Mouse (Mus musculus) MEL (cell line): Measurements from ENCODE around the gene Supt3. TPM values are rescaled to one million over a fixed set of nuclear protein-coding genes. Genes with fewer than 3 reads are reported as not detected.

Experiments
- DNase-seq: peaks from one replicate; pipeline ENCODE4 v3.0.0; 2011; ENCODE audit warnings: low read depth, low spot score
- H3K27ac ChIP-seq: 2 replicates; pipeline ENCODE4 v1.5.1; 2012; ENCODE audit warnings: low read depth, mild to moderate bottlenecking, control low read depth, low read length, moderate library complexity; ENCODE audit not compliant: control insufficient read depth
- H3K27me3 ChIP-seq, 2 experiments: fragments of 150-350 bp in 1 of 2; sonication (generic) in 1 of 2; 2 replicates each; pipeline ENCODE4 v1.6.1; 2012; ENCODE audit warnings: low read length in 2 of 2, mild to moderate bottlenecking in 2 of 2, improper control_type of control experiment in 1 of 2, moderate library complexity in 1 of 2; ENCODE audit not compliant: insufficient read depth in 2 of 2, control insufficient read depth in 1 of 2
- H3K36me3 ChIP-seq, 2 experiments: 2 replicates each; pipeline ENCODE4 v1.6.1; 2012 to 2014; ENCODE audit warnings: low read length in 2 of 2, improper control_type of control experiment in 1 of 2, inconsistent platforms in 1 of 2, mild to moderate bottlenecking in 1 of 2; ENCODE audit not compliant: insufficient read depth in 2 of 2, control insufficient read depth in 1 of 2
- H3K4me1 ChIP-seq, 2 experiments: fragments of 150-350 bp in 1 of 2; sonication (generic) in 1 of 2; 2 replicates each; pipeline ENCODE4 v1.6.1; 2012; ENCODE audit warnings: low read length in 2 of 2, improper control_type of control experiment in 1 of 2, mild to moderate bottlenecking in 1 of 2; ENCODE audit not compliant: insufficient read depth in 2 of 2, control insufficient read depth in 1 of 2
- H3K4me3 ChIP-seq, 2 experiments: fragments of 150-350 bp in 1 of 2; sonication (generic) in 1 of 2; 2 replicates each; pipeline ENCODE4 v1.5.1; 2012; ENCODE audit warnings: low read depth in 2 of 2, low read length in 2 of 2, mild to moderate bottlenecking in 2 of 2, moderate library complexity in 2 of 2, control low read depth in 1 of 2, improper control_type of control experiment in 1 of 2; ENCODE audit not compliant: control insufficient read depth in 1 of 2, insufficient read depth in 1 of 2
- H3K79me2 ChIP-seq: 2 replicates; pipeline ENCODE4 v1.6.1; 2012; ENCODE audit warnings: mild to moderate bottlenecking, low read length, moderate library complexity; ENCODE audit not compliant: control insufficient read depth, poor library complexity, insufficient read depth
- H3K9ac ChIP-seq: 2 replicates; pipeline ENCODE4 v1.6.1; 2012; ENCODE audit warnings: low read depth, mild to moderate bottlenecking, control low read depth, low read length, moderate library complexity; ENCODE audit not compliant: control insufficient read depth, poor library complexity, severe bottlenecking
- H3K9me3 ChIP-seq: fragments of 150-350 bp; sonication (generic); replicated peaks from 2 replicates; pipeline ENCODE4 v1.6.1; 2012; ENCODE audit warnings: mild to moderate bottlenecking, low read length, improper control_type of control experiment, moderate library complexity; ENCODE audit not compliant: insufficient read depth
- BHLHE40 ChIP-seq: IDR thresholded peaks from 2 replicates; pipeline ENCODE4 v1.6.1; 2012; ENCODE audit warnings: low read depth, mild to moderate bottlenecking, inconsistent platforms, low read length, improper control_type of control experiment, borderline replicate concordance
- CTCF ChIP-seq, 3 experiments: IDR thresholded peaks in 2 of 3; conservative IDR thresholded peaks in 1 of 3; 2 replicates each; pipeline ENCODE4 v1.5.1; 2011 to 2012; ENCODE audit warnings: low read length in 3 of 3, low read depth in 2 of 3, mild to moderate bottlenecking in 2 of 3, improper control_type of control experiment in 1 of 3, inconsistent platforms in 1 of 3, mixed read lengths in 1 of 3, moderate library complexity in 1 of 3; ENCODE audit not compliant: control insufficient read depth in 1 of 3, insufficient read depth in 1 of 3, poor library complexity in 1 of 3, severe bottlenecking in 1 of 3
- ELF1 ChIP-seq: IDR thresholded peaks from 2 replicates; pipeline ENCODE4 v1.6.1; 2014; ENCODE audit warnings: low read depth, mild to moderate bottlenecking, inconsistent platforms, low read length, improper control_type of control experiment, moderate library complexity
- EP300 ChIP-seq, 2 experiments: IDR thresholded peaks; 2 replicates each; pipeline ENCODE4 v1.6.1; 2011; ENCODE audit warnings: improper control_type of control experiment in 2 of 2, low read length in 2 of 2, low read depth in 1 of 2, mild to moderate bottlenecking in 1 of 2
- ETS1 ChIP-seq: IDR thresholded peaks from 2 replicates; pipeline ENCODE4 v1.6.1; 2012; ENCODE audit warnings: low read depth, mild to moderate bottlenecking, inconsistent platforms, low read length, improper control_type of control experiment, moderate library complexity
- GATA1 ChIP-seq: IDR thresholded peaks from 2 replicates; pipeline ENCODE4 v1.6.1; 2011; ENCODE audit warnings: low read depth, low read length, improper control_type of control experiment
- KAT2A ChIP-seq: conservative IDR thresholded peaks from 2 replicates; pipeline ENCODE4 v1.6.1; 2012; ENCODE audit warnings: low read depth, low read length, improper control_type of control experiment, inconsistent platforms
- MAFK ChIP-seq: IDR thresholded peaks from 2 replicates; pipeline ENCODE4 v1.6.1; 2011; ENCODE audit warnings: low read depth, mild to moderate bottlenecking, low read length, improper control_type of control experiment, borderline replicate concordance
- MAX ChIP-seq: IDR thresholded peaks from 2 replicates; pipeline ENCODE4 v1.6.1; 2011; ENCODE audit warnings: low read length, improper control_type of control experiment
- MAZ ChIP-seq: IDR thresholded peaks from 2 replicates; pipeline ENCODE4 v1.6.1; 2012; ENCODE audit warnings: low read depth, mild to moderate bottlenecking, inconsistent platforms, low read length, improper control_type of control experiment
- MYC ChIP-seq: IDR thresholded peaks from 2 replicates; pipeline ENCODE4 v1.6.1; 2011; ENCODE audit warnings: low read depth, mild to moderate bottlenecking, low read length, improper control_type of control experiment, moderate library complexity
- NELFE ChIP-seq: IDR thresholded peaks from 2 replicates; pipeline ENCODE4 v1.6.1; 2011; ENCODE audit warnings: low read depth, low read length, improper control_type of control experiment
- POLR2A ChIP-seq, 2 experiments: IDR thresholded peaks; 2 replicates each; pipeline ENCODE4 v1.6.1; 2011 to 2012; ENCODE audit warnings: low read length in 2 of 2, mild to moderate bottlenecking in 2 of 2, control low read depth in 1 of 2, improper control_type of control experiment in 1 of 2, low read depth in 1 of 2, moderate library complexity in 1 of 2; ENCODE audit not compliant: control insufficient read depth in 1 of 2, insufficient read depth in 1 of 2, poor library complexity in 1 of 2
- POLR2AphosphoS2 ChIP-seq: IDR thresholded peaks from 2 replicates; pipeline ENCODE4 v1.6.1; 2011; ENCODE audit warnings: low read length, improper control_type of control experiment
- POLR2AphosphoS5 ChIP-seq: IDR thresholded peaks from 2 replicates; pipeline ENCODE4 v1.6.1; 2012; ENCODE audit warnings: low read depth, borderline replicate concordance, mild to moderate bottlenecking, inconsistent platforms, low read length, moderate library complexity, mixed read lengths
- RAD21 ChIP-seq: IDR thresholded peaks from 2 replicates; pipeline ENCODE4 v1.6.1; 2011; ENCODE audit warnings: mild to moderate bottlenecking, low read depth, low read length, improper control_type of control experiment
- RCOR1 ChIP-seq: IDR thresholded peaks from 2 replicates; pipeline ENCODE4 v1.6.1; 2012; ENCODE audit warnings: low read depth, mild to moderate bottlenecking, inconsistent platforms, low read length, improper control_type of control experiment
- SIN3A ChIP-seq: IDR thresholded peaks from 2 replicates; pipeline ENCODE4 v1.6.1; 2012; ENCODE audit warnings: low read length, improper control_type of control experiment, inconsistent platforms
- SMC3 ChIP-seq: IDR thresholded peaks from 2 replicates; pipeline ENCODE4 v1.6.1; 2011; ENCODE audit warnings: low read depth, low read length, improper control_type of control experiment
- TAL1 ChIP-seq: IDR thresholded peaks from 2 replicates; pipeline ENCODE4 v1.6.1; 2012; ENCODE audit warnings: mild to moderate bottlenecking, inconsistent platforms, low read length, moderate library complexity, mixed read lengths
- TBP ChIP-seq: IDR thresholded peaks from 2 replicates; pipeline ENCODE4 v1.8.0; 2011; ENCODE audit warnings: low read depth, low read length, improper control_type of control experiment
- TCF12 ChIP-seq: IDR thresholded peaks from 2 replicates; pipeline ENCODE4 v1.6.1; 2014; ENCODE audit warnings: low read depth, mild to moderate bottlenecking, inconsistent platforms, low read length, improper control_type of control experiment, moderate library complexity
- USF1 ChIP-seq: IDR thresholded peaks from 2 replicates; pipeline ENCODE4 v1.6.1; 2014; ENCODE audit warnings: low read depth, mild to moderate bottlenecking, inconsistent platforms, low read length, improper control_type of control experiment, moderate library complexity
- ZC3H11A ChIP-seq: IDR thresholded peaks from 2 replicates; pipeline ENCODE4 v1.6.1; 2012; ENCODE audit warnings: low read depth, mild to moderate bottlenecking, inconsistent platforms, low read length, improper control_type of control experiment
- ZKSCAN1 ChIP-seq: IDR thresholded peaks from 2 replicates; pipeline ENCODE4 v1.6.1; 2012; ENCODE audit warnings: low read depth, mild to moderate bottlenecking, inconsistent platforms, low read length, improper control_type of control experiment, moderate library complexity
- polyA plus RNA-seq, 2 experiments: library from polyadenylated mRNA; stranded (reverse) in 1 of 2; unstranded in 1 of 2; fragments of >175 nt in 1 of 2; fragments of >200 nt in 1 of 2; gene quantifications; 2 replicates each; pipeline versions ENCODE4 v1.2.1 to v1.2.4; 2012; ENCODE audit warnings: low replicate concordance in 2 of 2, low read depth in 1 of 2; ENCODE audit not compliant: insufficient read length in 2 of 2, insufficient read depth in 1 of 2, missing spikeins in 1 of 2
- total RNA-seq: library from RNA; depleted of rRNA; stranded (reverse); fragments of 300-350 nt; gene quantifications from 2 replicates; pipeline ENCODE4 v1.2.3, GENCODE M21; 2012

The Supt3 gene
- total and polyA plus RNA-seq, 3 experiments: 7.0 to 28.6 TPM; not detected in 1

GRCm38 (mm10) chr17:45086361-45086760 is 309.4 kb downstream of the Supt3 start:
- no peaks in the 10 kb centered on the region; the same call in 1 of the 2 replicates for H3K79me2 ChIP-seq
- no peak overlapping the region for H3K4me3 ChIP-seq
- no peak overlapping the region for H3K27ac ChIP-seq
- H3K36me3 ChIP-seq: no peaks in the 10 kb centered on the region
- no peaks in the 10 kb centered on the region for H3K9me3 ChIP-seq
- no peaks in the 10 kb centered on the region for H3K27me3 ChIP-seq
- H3K9ac ChIP-seq: no peak overlapping the region
- no peak for DNase-seq
- TF ChIP-seq ZC3H11A: no peak
- TF ChIP-seq NELFE: no peak
- TF ChIP-seq ETS1: no peak
- TF ChIP-seq RCOR1: no peak
- no peak for TF ChIP-seq MAZ
- no peak for TF ChIP-seq TAL1
- no peak for TF ChIP-seq ELF1
- TF ChIP-seq ZKSCAN1: no peak
- no peak for TF ChIP-seq POLR2A (IDR thresholded peaks at IDR 0.05; ENCODE audit: control insufficient read depth in 1 of 2, insufficient read depth in 1 of 2, low read depth in 1 of 2, low read length in 2 of 2, poor library complexity in 1 of 2)
- TF ChIP-seq CTCF (IDR thresholded peaks at IDR 0.05 in 2 of 3, conservative IDR thresholded peaks at IDR 0.05 in 1 of 3; ENCODE audit: control insufficient read depth in 1 of 3, insufficient read depth in 1 of 3, low read depth in 2 of 3, low read length in 3 of 3, poor library complexity in 1 of 3, severe bottlenecking in 1 of 3): no peak
- no peak for TF ChIP-seq TBP
- TF ChIP-seq EP300 (IDR thresholded peaks at IDR 0.05; ENCODE audit: low read depth in 1 of 2, low read length in 2 of 2): no peak
- no peak for TF ChIP-seq USF1
- TF ChIP-seq KAT2A: no peak
- no peaks in the 10 kb centered on the region for H3K4me1 ChIP-seq

DNA sequence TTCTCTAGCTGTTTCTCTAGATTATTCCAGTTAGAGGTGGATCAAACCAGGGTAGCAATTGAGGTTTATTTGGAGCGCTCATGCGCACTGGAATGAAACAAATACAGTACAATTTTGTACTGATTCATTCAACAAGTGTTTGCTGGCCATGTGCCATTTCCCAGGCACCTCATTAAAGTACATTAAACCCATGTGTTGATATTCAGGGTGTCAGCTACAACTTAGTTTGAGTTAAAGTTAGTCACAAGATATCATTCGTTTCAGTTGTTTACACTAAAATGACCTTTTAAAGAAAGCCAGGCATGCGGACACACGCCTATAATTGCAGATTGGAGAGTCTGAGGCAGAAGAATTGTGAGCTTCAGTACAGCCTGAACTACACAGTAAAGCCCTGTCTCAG is 310.1 kb downstream of the Supt3 start:
- Histone ChIP-seq H3K36me3 (no peaks in the 10 kb centered on the region), H3K27ac (no peak overlapping the region), H3K4me1 (no peaks in the 10 kb centered on the region), H3K9me3 (no peaks in the 10 kb centered on the region), H3K9ac (no peak overlapping the region), H3K79me2 (no peaks in the 10 kb centered on the region; the same call in 1 of the 2 replicates), H3K27me3 (no peaks in the 10 kb centered on the region), H3K4me3 (no peak overlapping the region)
- no peak for DNase-seq
- TF ChIP-seq ZKSCAN1 (no peak), EP300 (IDR thresholded peaks at IDR 0.05; ENCODE audit: low read depth in 1 of 2, low read length in 2 of 2) (no peak), MAX (no peak), MYC (no peak)

GRCm38 (mm10) chr17:45101064-45101463 is 324.1 kb downstream of the Supt3 start:
- DNase-seq: peak; percentile 67
- Histone ChIP-seq H3K9me3 (no peaks in the 10 kb centered on the region), H3K4me1 (peaks cover 2% of the 10 kb centered on the region in 2 experiments; a peak in 1 of 4 replicates), H3K9ac (no peak overlapping the region), H3K4me3 (no peak overlapping the region), H3K27me3 (no peaks in the 10 kb centered on the region), H3K36me3 (peaks cover 0 to 10% of the 10 kb centered on the region in 2 experiments; a peak in 2 of 4 replicates), H3K27ac (no peak overlapping the region), H3K79me2 (no peaks in the 10 kb centered on the region)
- no peak for TF ChIP-seq POLR2A (IDR thresholded peaks at IDR 0.05; ENCODE audit: control insufficient read depth in 1 of 2, insufficient read depth in 1 of 2, low read depth in 1 of 2, low read length in 2 of 2, poor library complexity in 1 of 2)
- peak; percentile 82 for TF ChIP-seq GATA1
- TF ChIP-seq ZC3H11A: 0 out of 2 replicates have a peak, but pooled peaks have one; percentile 3
- TF ChIP-seq BHLHE40: no peak
- TF ChIP-seq MAX: 0 out of 2 replicates have a peak, but pooled peaks have one; percentile 21
- TF ChIP-seq SMC3: no peak
- 0 out of 2 replicates have a peak, but pooled peaks have one; percentile 41 for TF ChIP-seq SIN3A
- no peak for TF ChIP-seq POLR2AphosphoS2
- peak; percentile 55; the same call in 1 of the 2 replicates for TF ChIP-seq RCOR1
- TF ChIP-seq EP300 (IDR thresholded peaks at IDR 0.05; ENCODE audit: low read depth in 1 of 2, low read length in 2 of 2): peak; percentile 65 to 70
- no peak for TF ChIP-seq RAD21
- TF ChIP-seq TCF12: peak; percentile 81
- TF ChIP-seq MAFK: no peak
- TF ChIP-seq ETS1: peak; percentile 40; the same call in 1 of the 2 replicates
- TF ChIP-seq POLR2AphosphoS5: no peak
- TF ChIP-seq TAL1: peak; percentile 40; the same call in 1 of the 2 replicates
